Mouse (Mus musculus) forebrain, embryonic 12.5 days (tissue): ENCODE data around the gene C5ar2. TPM values are rescaled to one million over a fixed set of nuclear protein-coding genes. Genes with fewer than 3 reads are reported as not detected.
A peak's percentile ranks its signal among the peaks of the same experiment; 100 is the strongest.

Source experiments
- ATAC-seq: fragments of 200-750 bp; cut with Nextera tagmentation; 2 replicates; pipeline ENCODE4 v1.8.0; 2017; ENCODE audit warnings: moderate TSS enrichment; ENCODE audit not compliant: low FRiP score
- H3K27ac ChIP-seq: fragments of 300-500 bp; sonication (generic); 2 replicates; pipeline ENCODE4 v1.5.1; 2016; ENCODE audit warnings: mild to moderate bottlenecking
- H3K27me3 ChIP-seq: fragments of 300-500 bp; sonication (generic); 2 replicates; pipeline ENCODE4 v1.6.1; 2016; ENCODE audit warnings: mild to moderate bottlenecking
- H3K36me3 ChIP-seq: fragments of 300-500 bp; sonication (generic); replicated peaks from 2 replicates; pipeline ENCODE4 v1.6.1; 2016; ENCODE audit warnings: mild to moderate bottlenecking
- H3K4me1 ChIP-seq: fragments of 300-500 bp; sonication (generic); 2 replicates; pipeline ENCODE4 v1.6.1; 2016
- H3K4me2 ChIP-seq: fragments of 300-500 bp; sonication (generic); 2 replicates; pipeline ENCODE4 v1.6.1; 2016; ENCODE audit warnings: mild to moderate bottlenecking, moderate library complexity
- H3K4me3 ChIP-seq: fragments of 300-500 bp; sonication (generic); replicated peaks from 2 replicates; pipeline ENCODE4 v1.5.1; 2016; ENCODE audit warnings: mild to moderate bottlenecking
- H3K9ac ChIP-seq: fragments of 300-500 bp; sonication (generic); 2 replicates; pipeline ENCODE4 v1.6.1; 2016; ENCODE audit warnings: mild to moderate bottlenecking
- H3K9me3 ChIP-seq: fragments of 300-500 bp; sonication (generic); 2 replicates; pipeline ENCODE4 v1.6.1; 2016
- WGBS: fragments of 180-500 bp; shearing (Covaris S2); methylation state at CpG from one replicate; pipeline ENCODE4 v1.1.7; 2016; 5-methylcytosine and 5-hydroxymethylcytosine counted together
- polyA plus RNA-seq: library from polyadenylated mRNA; unstranded; fragments of >200 nt; fragmentation: Nextera tagmentation; extraction: Ambion mirVana; gene quantifications from 2 replicates; pipeline ENCODE4 v1.2.1, GENCODE M21; 2016

Gene C5ar2
- polyA plus RNA-seq, 1 experiment from 2014 or later: not detected

- no peak for ATAC-seq
- H3K4me1 ChIP-seq: no peaks in the 10 kb centered on the region
- H3K27ac ChIP-seq: no peak overlapping the region
- H3K9me3 ChIP-seq: no peaks in the 10 kb centered on the region
- H3K4me3 ChIP-seq: no peak overlapping the region
- no peak overlapping the region for H3K4me2 ChIP-seq
- 85% methylated on average over 5 of the region's 5 CpGs for WGBS
- peaks cover 6% of the 10 kb centered on the region; the same call in 1 of the 2 replicates for H3K27me3 ChIP-seq
- no peak overlapping the region for H3K9ac ChIP-seq
- H3K36me3 ChIP-seq: no peaks in the 10 kb centered on the region
These were observed 6.7 kb upstream of the C5ar2 start for GRCm38 (mm10) chr7:16250687-16251086.

GRCm38 (mm10) chr7:16245958-16246357 lies 2.0 kb upstream of the C5ar2 start:
- Histone ChIP-seq H3K9ac (no peak overlapping the region), H3K36me3 (no peaks in the 10 kb centered on the region), H3K4me1 (no peaks in the 10 kb centered on the region), H3K27ac (no peak overlapping the region), H3K9me3 (no peaks in the 10 kb centered on the region), H3K27me3 (no peaks in the 10 kb centered on the region), H3K4me2 (no peak overlapping the region), H3K4me3 (no peak overlapping the region)
- ATAC-seq: no peak
- 44% methylated on average over 1 of the region's 4 CpGs for WGBS

- Histone ChIP-seq H3K4me1 (no peaks in the 10 kb centered on the region), H3K27ac (no peak overlapping the region), H3K27me3 (no peaks in the 10 kb centered on the region), H3K4me2 (no peak overlapping the region), H3K9me3 (no peaks in the 10 kb centered on the region), H3K36me3 (no peaks in the 10 kb centered on the region), H3K9ac (no peak overlapping the region), H3K4me3 (no peak overlapping the region)
- WGBS: 87% methylated on average over 6 of the region's 6 CpGs
- no peak for ATAC-seq
These were observed 1.8 kb downstream of the C5ar2 start for GRCm38 (mm10) chr7:16242198-16242597.

DNA sequence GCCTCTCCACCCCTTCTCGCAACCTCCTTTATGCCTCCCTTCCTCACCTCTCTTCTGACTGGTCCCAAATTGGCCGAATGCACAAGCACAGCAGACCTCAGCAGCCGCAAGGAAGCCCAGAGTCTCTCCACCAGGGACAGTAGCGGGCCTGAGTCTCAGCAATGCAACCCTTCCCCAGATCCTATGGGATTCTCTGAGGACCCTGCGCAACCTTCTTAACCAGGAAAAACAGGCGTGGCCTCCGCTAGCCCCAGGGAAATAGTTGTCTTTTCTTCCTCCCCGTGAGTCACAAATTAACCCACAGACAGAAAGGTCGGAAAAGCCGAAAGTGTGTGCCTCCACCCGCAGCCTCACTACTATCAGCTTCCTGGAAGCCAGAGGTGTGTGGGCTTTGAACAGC lies 2.2 kb downstream of the C5ar2 start:
- Histone ChIP-seq H3K9ac (no peak overlapping the region), H3K4me1 (no peaks in the 10 kb centered on the region), H3K9me3 (no peaks in the 10 kb centered on the region), H3K4me3 (no peak overlapping the region), H3K27me3 (no peaks in the 10 kb centered on the region), H3K4me2 (no peak overlapping the region), H3K36me3 (no peaks in the 10 kb centered on the region), H3K27ac (no peak overlapping the region)
- ATAC-seq: no peak
- 65% methylated on average over 11 of the region's 11 CpGs for WGBS

GRCm38 (mm10) chr7:16240978-16241303 lies 3.0 kb downstream of the C5ar2 start:
- 92% methylated on average over 1 of the region's 1 CpGs for WGBS
- H3K4me2 ChIP-seq: no peak overlapping the region
- no peak for ATAC-seq
- no peaks in the 10 kb centered on the region for H3K9me3 ChIP-seq
- H3K4me3 ChIP-seq: no peak overlapping the region
- no peak overlapping the region for H3K27ac ChIP-seq
- no peak overlapping the region for H3K9ac ChIP-seq
- H3K36me3 ChIP-seq: no peaks in the 10 kb centered on the region
- no peaks in the 10 kb centered on the region for H3K27me3 ChIP-seq
- H3K4me1 ChIP-seq: no peaks in the 10 kb centered on the region

DNA sequence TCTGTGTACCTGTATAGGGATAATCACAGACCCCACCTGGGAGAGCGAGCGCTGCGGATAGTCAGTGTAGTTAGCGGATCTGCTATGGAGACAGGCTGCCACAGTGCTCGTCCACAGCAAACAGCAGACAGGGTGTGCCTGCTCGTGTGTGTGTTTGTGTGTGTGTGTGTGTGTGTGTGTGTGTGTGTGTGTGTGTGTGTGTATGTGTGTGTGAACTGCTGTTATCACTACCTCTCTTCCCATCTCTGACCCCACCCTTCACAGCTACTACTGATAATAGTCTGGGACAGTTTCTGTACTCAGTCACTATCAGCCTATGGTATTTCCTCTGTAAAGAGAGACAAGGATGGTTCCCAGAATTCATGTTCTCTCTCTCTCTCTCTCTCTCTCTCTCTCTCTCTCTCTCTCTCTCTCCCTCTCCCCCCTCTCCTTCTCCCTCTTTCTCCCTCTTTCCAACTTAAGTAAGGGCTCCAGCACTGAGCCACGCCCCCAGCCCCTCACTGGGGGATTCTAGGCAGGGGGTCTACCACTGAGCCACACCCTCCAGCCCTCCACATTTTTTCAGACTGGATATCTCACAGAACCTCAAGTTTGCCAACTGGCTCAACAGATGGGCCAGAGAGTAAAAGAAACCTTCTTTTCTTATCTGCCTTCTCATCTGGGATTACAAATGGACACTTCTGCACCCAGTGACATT lies 3.5 kb downstream of the C5ar2 start:
- no peaks in the 10 kb centered on the region for H3K27me3 ChIP-seq
- WGBS: 79% methylated on average over 7 of the region's 7 CpGs
- H3K27ac ChIP-seq: no peak overlapping the region
- no peak for ATAC-seq
- no peak overlapping the region for H3K4me3 ChIP-seq
- H3K4me1 ChIP-seq: no peaks in the 10 kb centered on the region
- no peaks in the 10 kb centered on the region for H3K36me3 ChIP-seq
- H3K9me3 ChIP-seq: no peaks in the 10 kb centered on the region
- no peak overlapping the region for H3K9ac ChIP-seq
- no peak overlapping the region for H3K4me2 ChIP-seq

DNA sequence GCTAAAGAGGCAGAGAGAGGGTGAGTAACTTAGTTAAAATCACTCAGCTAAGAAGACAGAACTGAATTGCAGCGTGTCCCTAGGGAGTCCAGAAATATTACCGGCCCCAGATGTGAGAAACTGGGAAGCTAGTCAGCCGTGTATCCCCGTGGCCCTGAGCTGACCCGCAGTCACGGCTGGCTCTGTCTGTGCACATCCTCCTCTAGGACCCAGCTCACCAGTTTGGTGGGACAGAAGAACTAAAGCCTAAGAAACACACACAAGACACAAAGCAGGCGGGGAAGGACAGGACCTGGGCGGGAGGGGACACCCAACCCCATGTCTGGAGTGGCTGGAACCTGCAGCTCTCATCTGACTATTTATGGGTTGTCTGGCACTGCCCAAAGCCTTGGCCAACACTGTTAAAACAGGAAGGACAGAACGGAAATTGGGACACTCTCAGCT lies 4.4 kb downstream of the C5ar2 start:
- H3K4me2 ChIP-seq: no peak overlapping the region
- no peak for ATAC-seq
- H3K9ac ChIP-seq: no peak overlapping the region
- no peaks in the 10 kb centered on the region for H3K36me3 ChIP-seq
- no peaks in the 10 kb centered on the region for H3K4me1 ChIP-seq
- H3K4me3 ChIP-seq: no peak overlapping the region
- no peak overlapping the region for H3K27ac ChIP-seq
- H3K27me3 ChIP-seq: no peaks in the 10 kb centered on the region
- H3K9me3 ChIP-seq: no peaks in the 10 kb centered on the region
- WGBS: 62% methylated on average over 9 of the region's 9 CpGs

GRCm38 (mm10) chr7:16229869-16230268 lies 14.1 kb downstream of the C5ar2 start:
- ATAC-seq: no peak
- 62% methylated on average over 5 of the region's 5 CpGs for WGBS

DNA sequence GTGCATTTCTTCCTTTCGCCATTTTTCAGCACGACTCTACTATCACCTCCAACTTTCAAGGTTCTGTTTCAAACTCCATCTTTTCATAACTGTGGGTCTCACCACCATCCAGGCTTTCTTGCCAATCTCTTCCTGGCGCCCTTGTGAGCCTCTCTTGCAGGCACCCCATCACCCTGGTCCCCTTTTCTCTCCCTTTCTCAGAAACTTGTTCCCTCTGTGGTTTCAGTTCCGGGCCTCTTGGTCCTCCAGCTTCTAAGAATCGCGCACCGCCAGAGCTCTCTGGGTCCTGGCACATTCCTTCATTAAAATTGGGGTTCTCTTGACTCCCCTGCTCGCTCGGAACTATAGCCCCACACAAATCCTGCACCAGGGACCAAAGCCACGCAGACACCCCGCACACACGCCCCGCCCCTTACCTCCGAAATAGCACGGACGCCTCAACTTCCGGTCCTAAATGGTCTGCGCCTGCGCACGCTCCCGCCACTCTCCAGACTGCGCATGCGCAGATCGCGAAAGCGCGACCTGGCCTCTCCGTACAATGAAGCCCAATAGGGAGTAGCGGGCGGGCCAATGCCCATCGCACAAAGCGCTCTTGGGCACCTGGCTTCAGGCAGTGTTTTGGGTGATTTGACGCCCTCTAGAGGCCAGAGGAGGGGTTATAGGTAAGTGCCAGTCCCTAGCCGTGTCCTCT lies 22.2 kb downstream of the C5ar2 start, which contains the start of gene Dhx34:
TSS of gene Dhx34 (minus strand) at position 456 of the 691 bp plus-strand sequence.
- peak; percentile 95 for ATAC-seq
- Histone ChIP-seq H3K4me1 (peaks cover 12% of the 10 kb centered on the region), H3K4me2 (peak within 1 kb of the TSS; percentile 70), H3K9me3 (no peaks in the 10 kb centered on the region), H3K27me3 (no peaks in the 10 kb centered on the region), H3K9ac (peak within 1 kb of the TSS; percentile 78), H3K27ac (peak within 1 kb of the TSS; percentile 51), H3K36me3 (peaks cover 21% of the 10 kb centered on the region), H3K4me3 (peak within 1 kb of the TSS; percentile 62)
- 1% methylated on average over 34 of the region's 34 CpGs for WGBS

More at GRCm38 (mm10) chr7:16229869-16230268, 14.1 kb downstream of the C5ar2 start:
- Histone ChIP-seq H3K4me3 (no peak overlapping the region), H3K4me2 (no peak overlapping the region), H3K9ac (no peak overlapping the region), H3K4me1 (no peaks in the 10 kb centered on the region), H3K27me3 (no peaks in the 10 kb centered on the region), H3K27ac (no peak overlapping the region), H3K9me3 (0 out of 2 replicates have a peak, but pooled peaks cover 4% of the 10 kb centered on the region), H3K36me3 (no peaks in the 10 kb centered on the region)

- no peak overlapping the region for H3K9ac ChIP-seq
- no peaks in the 10 kb centered on the region for H3K4me1 ChIP-seq
- no peak for ATAC-seq
- no peaks in the 10 kb centered on the region for H3K9me3 ChIP-seq
- WGBS: 93% methylated on average over 9 of the region's 9 CpGs
- H3K4me3 ChIP-seq: no peak overlapping the region
- no peak overlapping the region for H3K27ac ChIP-seq
- H3K27me3 ChIP-seq: no peaks in the 10 kb centered on the region
- H3K4me2 ChIP-seq: no peak overlapping the region
- peaks cover 96% of the 10 kb centered on the region for H3K36me3 ChIP-seq
These were observed 30.0 kb downstream of the C5ar2 start for GRCm38 (mm10) chr7:16213986-16214385.

GRCm38 (mm10) chr7:16213196-16213595 lies 30.8 kb downstream of the C5ar2 start:
- peaks cover 98% of the 10 kb centered on the region for H3K36me3 ChIP-seq
- H3K4me3 ChIP-seq: no peak overlapping the region
- WGBS: 92% methylated on average over 6 of the region's 6 CpGs
- H3K9me3 ChIP-seq: no peaks in the 10 kb centered on the region
- no peak overlapping the region for H3K27ac ChIP-seq
- H3K9ac ChIP-seq: no peak overlapping the region
- H3K4me1 ChIP-seq: no peaks in the 10 kb centered on the region
- H3K4me2 ChIP-seq: no peak overlapping the region
- ATAC-seq: no peak
- H3K27me3 ChIP-seq: no peaks in the 10 kb centered on the region

DNA sequence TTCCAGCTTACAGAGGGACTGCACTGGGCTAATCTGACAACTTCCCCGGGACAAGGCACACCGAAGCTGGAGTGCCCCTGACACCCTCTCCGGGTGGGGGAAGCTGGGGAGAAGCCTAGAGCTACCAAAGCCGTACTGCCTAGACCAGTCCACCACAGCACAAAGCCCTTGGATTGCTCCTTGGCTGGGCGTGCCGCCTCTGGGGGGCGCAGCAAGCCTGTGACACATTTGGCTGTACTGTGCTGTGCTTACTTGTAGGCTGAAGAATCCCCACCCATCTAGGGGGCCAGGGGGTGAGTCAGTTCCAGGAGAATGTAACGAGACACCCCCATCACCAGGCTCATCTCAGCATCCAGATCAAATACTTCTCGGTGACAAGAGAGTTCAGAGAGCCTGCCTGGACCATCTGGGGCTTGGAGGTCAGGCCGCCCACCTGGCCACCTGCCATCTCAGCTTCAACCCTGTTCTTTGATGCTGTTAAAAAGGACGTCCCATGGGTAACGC lies 33.0 kb downstream of the C5ar2 start:
- no peak overlapping the region for H3K9ac ChIP-seq
- ATAC-seq: no peak
- H3K9me3 ChIP-seq: no peaks in the 10 kb centered on the region
- WGBS: 77% methylated on average over 12 of the region's 12 CpGs
- no peaks in the 10 kb centered on the region for H3K4me1 ChIP-seq
- no peak overlapping the region for H3K4me2 ChIP-seq
- H3K27ac ChIP-seq: no peak overlapping the region
- peaks cover 92% of the 10 kb centered on the region for H3K36me3 ChIP-seq
- no peaks in the 10 kb centered on the region for H3K27me3 ChIP-seq
- H3K4me3 ChIP-seq: no peak overlapping the region
